Mouse (Mus musculus) layer of hippocampus, adult 8-10 months (tissue): ENCODE results near the gene Zfp964. TPM values are rescaled to one million over a fixed set of nuclear protein-coding genes. Genes with fewer than 3 reads are reported as not detected.
"Not testable (repeated sequence)": the region's sequence is repeated elsewhere in the genome, so short reads cannot be mapped to it uniquely, and the experiment has no call there.

Experiments used
- DNase-seq, 2 experiments: peaks; one replicate each; pipeline ENCODE4 v3.0.0; 2022; ENCODE audit warnings: low spot score in 2 of 2
- total RNA-seq, 4 experiments: library from RNA; stranded (reverse); gene quantifications; 2 replicates each; pipeline ENCODE4 v1.2.4; 2022

Gene Zfp964
- 1 to 10 TPM; 4.4 to 6.8 (median 5.4) TPM for total RNA-seq

- DNase-seq = peak; percentile 91
These were observed at the start of gene Zfp964 for GRCm38 (mm10) chr8:69654358-69654981. TSS of gene Zfp964 (plus strand) at chr8:69654479.

- no peak for DNase-seq
These were observed 39.6 kb upstream of the Zfp964 start for GRCm38 (mm10) chr8:69614687-69615086.

DNA sequence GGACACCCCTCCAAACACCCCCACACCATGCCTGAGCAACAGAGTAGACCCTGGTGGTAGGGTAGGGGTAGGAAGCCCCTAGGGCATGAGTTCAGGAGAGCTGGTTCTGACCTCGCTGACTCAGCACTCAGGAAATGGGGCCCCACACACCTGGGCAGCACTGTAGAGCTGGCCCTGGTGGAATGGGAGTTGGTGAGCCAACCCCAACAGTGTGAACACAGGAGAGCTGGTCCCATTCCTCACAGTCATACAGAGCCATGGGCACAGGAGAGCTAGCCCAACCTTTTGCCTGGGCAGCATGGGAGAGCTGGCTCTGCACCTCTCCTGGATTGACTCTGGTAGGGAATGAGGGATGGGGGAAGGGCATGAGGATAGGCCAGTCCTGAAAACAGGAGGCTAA is 36.2 kb upstream of the Zfp964 start:
- DNase-seq = no peak

- DNase-seq = peak; percentile 95 to 97
These were observed 29.0 kb upstream of the Zfp964 start, which contains the start of gene Zfp868 for GRCm38 (mm10) chr8:69625095-69625789. TSS of gene Zfp868 (minus strand) at chr8:69625548.

DNA sequence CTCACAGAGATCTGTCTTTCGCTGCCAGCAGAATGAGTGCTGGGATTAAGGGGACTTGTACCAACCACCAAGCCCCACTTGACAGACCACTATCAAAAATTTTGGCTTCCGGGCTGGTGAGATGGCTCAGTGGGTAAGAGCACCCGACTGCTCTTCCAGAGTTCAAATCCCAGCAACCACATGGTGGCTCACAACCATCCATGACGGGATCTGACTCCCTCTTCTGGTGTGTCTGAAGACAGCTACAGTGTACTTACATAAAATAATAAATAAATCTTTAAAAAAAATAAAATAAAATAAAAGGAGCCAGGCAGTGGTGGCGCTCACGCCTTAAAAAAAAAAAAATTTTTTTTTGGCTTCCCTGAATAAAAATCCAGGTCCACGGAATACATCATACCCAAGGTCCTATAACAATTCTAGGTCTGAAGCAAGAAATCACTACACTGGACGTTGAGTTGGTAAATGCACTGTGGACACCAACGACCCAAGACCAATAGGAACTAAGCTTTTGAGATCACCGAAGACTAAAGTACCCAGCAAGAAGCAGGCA is 396 bp upstream of the Zfp964 start:
- no peak for DNase-seq

DNA sequence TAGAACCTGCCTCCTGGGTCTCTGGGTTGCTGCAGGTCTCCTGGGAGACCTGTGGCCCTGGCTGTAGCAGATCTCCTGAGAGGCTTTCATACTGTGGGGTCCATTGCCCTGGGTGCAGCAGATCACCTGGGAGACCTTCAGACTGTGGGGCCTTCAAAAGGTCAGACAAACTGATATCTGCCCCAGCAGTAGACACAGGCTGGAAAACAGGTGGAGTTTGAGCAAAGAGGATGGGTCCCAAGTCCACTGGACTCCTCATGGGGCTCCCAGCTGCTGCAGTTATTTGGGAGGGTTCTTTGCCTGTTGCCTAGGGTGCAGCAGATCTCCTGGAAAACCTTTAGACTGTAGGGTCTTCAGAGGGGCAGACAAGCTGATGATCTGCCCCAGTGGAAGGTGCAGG is 7.0 kb downstream of the Zfp964 start:
- DNase-seq = no peak

DNA sequence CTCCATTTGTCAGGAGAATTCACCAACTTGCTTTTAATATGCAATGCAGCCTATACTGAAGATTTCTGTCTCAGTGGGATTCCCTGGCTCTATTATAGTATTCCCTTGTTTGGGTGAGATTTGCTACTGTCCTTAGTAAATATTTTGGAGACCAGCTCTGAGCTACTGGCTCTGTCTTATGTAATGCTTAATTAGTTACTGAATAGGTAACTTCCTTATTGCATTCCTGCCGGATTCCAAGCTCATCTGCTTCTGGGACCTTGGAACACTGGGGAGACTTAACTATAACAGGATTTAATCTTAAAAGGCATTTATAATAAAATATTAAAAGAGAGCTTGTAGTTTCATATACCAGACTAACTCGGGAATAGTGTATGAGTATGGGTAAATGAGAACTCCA is 10.8 kb downstream of the Zfp964 start:
- DNase-seq = not testable (repeated sequence)

- no peak for DNase-seq
These were observed 47.5 kb downstream of the Zfp964 start for GRCm38 (mm10) chr8:69701810-69702209.

DNA sequence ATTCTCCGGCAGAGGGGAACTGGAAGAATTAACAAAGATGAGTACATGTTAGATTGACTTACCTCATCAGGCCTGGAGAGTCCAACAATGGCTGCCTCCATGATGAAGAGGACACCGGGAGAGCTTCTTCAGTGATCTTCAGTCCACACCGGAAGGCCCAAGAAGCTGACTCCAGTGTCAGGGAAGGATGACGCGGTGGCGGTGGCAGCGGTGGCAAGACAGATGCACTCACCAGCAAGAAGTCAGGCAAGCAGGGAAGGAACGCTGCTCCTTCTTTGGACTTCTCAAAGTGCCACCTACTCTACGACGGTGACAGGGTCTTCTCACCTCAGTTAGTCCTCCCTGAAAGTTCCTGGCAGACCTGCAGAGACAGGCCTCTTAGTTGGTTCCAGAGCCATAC is 56.3 kb downstream of the Zfp964 start, which contains the start of gene Zfp869:
Gene Zfp869 (minus strand): TSS at position 101 of the 400 bp plus-strand sequence.
- not testable (repeated sequence) for DNase-seq

DNA sequence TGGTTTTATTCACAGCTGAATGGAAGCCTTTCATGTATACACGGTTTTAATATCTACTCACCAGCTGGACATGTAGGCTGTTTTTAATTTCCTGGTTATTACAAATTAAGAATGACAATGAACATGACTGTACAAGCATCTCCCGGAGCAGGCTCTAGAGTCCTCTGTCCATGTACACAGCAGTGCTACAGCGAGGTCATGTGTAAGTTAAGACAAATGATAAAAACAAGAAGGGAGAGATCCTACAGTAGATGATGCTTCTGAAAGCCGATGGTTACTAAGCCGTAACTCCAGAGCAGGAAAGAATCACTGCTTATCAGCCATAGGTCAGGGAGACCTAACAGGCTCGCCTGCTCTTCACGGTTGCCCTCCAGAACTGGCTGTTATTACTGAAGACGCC is 59.2 kb downstream of the Zfp964 start:
- no peak for DNase-seq

DNA sequence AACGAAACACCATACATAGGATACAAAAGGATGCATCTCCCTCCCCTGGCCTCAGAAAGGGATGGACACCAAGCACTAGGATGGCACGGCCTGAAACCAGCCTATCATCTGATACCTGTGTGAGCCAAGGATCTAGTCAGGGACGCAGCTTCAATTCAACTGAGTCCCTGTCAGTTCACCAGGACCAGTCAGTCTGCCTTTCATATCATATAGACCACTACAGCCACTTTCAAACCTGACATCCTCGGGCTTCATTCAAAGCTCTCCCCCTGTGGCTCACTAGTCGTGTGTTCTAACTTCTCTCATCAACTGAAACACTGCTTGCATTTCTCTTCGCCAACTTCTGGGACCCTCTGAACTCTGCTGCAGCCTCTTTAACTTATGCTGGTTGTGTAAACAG is 61.1 kb downstream of the Zfp964 start:
- no peak for DNase-seq

Other genes starting within 250 kb of the Zfp964 start
- gene Gm9495, start 200.9 kb upstream of the Zfp964 start, total RNA-seq = under 1 TPM in 2 of 4 experiments, not detected in 2; 0.20 TPM
- under 1 TPM in 1 of 4 experiments, not detected in 3; 0.18 TPM for gene Gm7697, start 131.5 kb upstream of the Zfp964 start, total RNA-seq
- gene Zfp868, start 28.9 kb upstream of the Zfp964 start, total RNA-seq = 10 to 100 TPM; 14.9 to 21.2 (median 17.7) TPM
- gene Zfp869, start 56.2 kb downstream of the Zfp964 start, total RNA-seq = 10 to 100 TPM; 20.8 to 23.9 (median 23.1) TPM
- 1 to 10 TPM; 2.9 to 5.2 (median 3.6) TPM for gene Zfp963, start 95.5 kb downstream of the Zfp964 start, total RNA-seq
- 1 to 10 TPM; 1.7 to 2.9 (median 2.1) TPM for gene Gm20422, start 120.4 kb downstream of the Zfp964 start, total RNA-seq
- gene Atp13a1, start 136.7 kb downstream of the Zfp964 start, total RNA-seq = 10 to 100 TPM; 37.5 to 40.3 (median 38.9) TPM
- 10 to 100 TPM; 26.2 to 36.6 (median 31.0) TPM for gene Zfp866, start 136.7 kb downstream of the Zfp964 start, total RNA-seq
- gene Gmip, start 154.2 kb downstream of the Zfp964 start, total RNA-seq = 10 to 100 TPM; 15.1 to 28.6 (median 18.1) TPM
- gene Lpar2, start 167.9 kb downstream of the Zfp964 start, total RNA-seq = under 1 TPM; 0.49 to 0.69 (median 0.66) TPM
- 10 to 100 TPM; 15.7 to 22.4 (median 20.7) TPM for gene Pbx4, start 178.0 kb downstream of the Zfp964 start, total RNA-seq
- under 1 TPM; 0.57 to 0.62 (median 0.59) TPM for gene Cilp2, start 233.2 kb downstream of the Zfp964 start, total RNA-seq
- under 1 TPM in 2 of 4 experiments, not detected in 2; 0.41 to 0.47 TPM for gene Tssk6, start 247.7 kb downstream of the Zfp964 start, total RNA-seq
- 100 to 1,000 TPM in 3 of 4 experiments, 10 to 100 TPM in 1; 95.2 to 148 (median 127) TPM for gene Ndufa13, start 248.1 kb downstream of the Zfp964 start, total RNA-seq
- 10 to 100 TPM; 19.1 to 43.7 (median 32.3) TPM for gene Yjefn3, start 248.2 kb downstream of the Zfp964 start, total RNA-seq